Mouse (Mus musculus) skeletal muscle tissue, adult 2 months (tissue): ENCODE measurements around the gene Ccer2.

Experiments used
- DNase-seq: peaks from one replicate; pipeline ENCODE4 v3.0.0-alpha.2; 2012; ENCODE audit warnings: low read depth, low spot score

Ccer2 gene

GRCm38 (mm10) chr7:28756079-28756478, at the start of gene Ccer2:
TSS of gene Ccer2 (plus strand) at chr7:28756174.
- DNase-seq = no peak

DNA sequence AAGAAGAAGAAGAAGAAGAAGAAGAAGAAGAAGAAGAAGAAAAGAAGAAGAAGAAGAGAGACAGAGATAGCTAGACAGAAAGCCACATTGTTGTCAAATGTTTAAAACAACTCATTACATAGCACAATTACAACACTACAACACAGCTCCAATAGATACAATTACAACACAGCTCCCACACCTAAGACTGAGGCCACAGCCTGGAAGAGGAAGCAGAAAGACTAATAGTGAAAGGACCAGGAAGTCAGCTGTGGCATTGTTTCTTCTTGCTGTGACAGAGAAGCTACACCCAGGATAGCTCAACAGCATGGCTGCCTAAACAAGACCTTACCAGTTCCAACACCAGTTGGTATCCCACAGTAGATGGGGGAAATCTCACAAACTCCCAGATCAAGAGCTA, 46.5 kb upstream of the Ccer2 start:
- no peak for DNase-seq

- DNase-seq = no peak
Measured at GRCm38 (mm10) chr7:28710962-28711361, 45.0 kb upstream of the Ccer2 start.

DNA sequence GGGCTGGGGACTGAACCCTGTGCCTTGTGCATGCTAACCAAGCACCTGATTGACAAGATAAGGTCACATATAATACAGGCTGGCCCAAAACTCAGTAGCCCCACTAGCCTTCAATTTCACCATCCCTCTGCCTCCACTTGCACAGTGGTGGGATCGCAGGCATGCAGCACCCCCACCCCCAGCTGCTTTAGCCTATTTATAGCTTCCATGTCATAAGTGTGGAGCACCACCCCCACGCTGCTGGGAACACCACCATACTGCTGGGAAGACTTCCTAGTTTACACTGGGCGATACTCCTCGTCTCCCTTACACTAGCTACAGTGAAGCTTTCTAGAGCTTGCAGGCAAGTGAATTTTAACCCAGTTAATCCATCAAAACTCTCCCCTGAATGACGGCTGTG, 41.3 kb upstream of the Ccer2 start:
- DNase-seq = no peak

DNA sequence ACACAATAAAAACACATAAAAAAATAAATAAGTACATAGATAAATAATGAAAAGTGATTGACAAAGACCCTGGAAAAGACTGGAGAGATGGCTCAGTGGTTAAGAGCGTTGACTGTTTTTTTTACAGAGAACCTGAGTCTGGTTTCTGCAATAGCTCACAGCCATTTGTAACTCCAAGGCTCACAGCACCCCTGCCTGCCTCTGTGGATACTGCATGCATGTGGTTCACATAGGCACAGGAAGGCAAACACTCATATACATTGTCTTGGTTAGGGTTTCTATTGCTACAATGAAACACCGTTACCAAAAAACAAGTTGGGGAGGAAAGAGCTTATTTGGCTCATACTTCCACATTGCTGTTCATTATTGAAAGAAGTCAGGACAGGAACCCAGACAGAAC, 40.4 kb upstream of the Ccer2 start:
- DNase-seq = no peak

DNA sequence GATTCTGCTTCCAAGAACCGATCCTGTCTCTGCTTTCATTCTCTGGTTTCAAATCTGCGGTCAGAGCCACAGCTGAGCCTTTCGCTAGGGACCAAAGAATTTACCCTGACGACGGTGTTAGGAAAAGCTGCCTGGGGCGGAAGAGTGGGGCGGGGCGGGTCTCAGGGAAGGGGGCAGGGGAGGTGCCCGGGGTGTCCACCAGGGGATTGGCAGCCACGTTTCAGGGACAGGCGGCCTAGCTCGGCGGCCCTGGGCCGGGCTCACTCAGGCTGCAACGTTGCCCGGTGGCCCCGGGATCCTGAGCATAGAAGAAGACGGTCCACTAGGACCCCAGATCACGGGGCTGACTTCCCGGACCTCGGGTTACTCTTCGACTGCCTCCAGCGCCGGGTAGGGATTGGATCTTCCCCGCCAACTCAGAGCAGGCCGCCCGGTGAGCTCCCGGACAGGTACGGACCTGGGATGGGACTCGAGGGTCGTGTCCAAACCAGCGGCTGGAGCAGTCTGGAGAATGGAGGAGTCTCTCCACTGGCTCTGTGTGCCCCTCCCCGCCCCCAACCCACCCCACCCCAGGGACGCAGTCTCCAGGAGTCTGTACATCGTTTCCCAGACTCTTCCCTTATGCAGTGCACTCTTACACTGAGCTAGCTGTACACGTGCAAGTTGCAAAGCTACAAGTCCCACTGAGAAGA, 39.2 kb upstream of the Ccer2 start, which contains the start of gene Fbxo17:
Gene Fbxo17, plus strand, starts transcription at position 215 of the 692 bp plus-strand sequence.
- DNase-seq = peak; percentile 69

- DNase-seq = no peak
Measured at GRCm38 (mm10) chr7:28717726-28718125, 38.2 kb upstream of the Ccer2 start.

DNA sequence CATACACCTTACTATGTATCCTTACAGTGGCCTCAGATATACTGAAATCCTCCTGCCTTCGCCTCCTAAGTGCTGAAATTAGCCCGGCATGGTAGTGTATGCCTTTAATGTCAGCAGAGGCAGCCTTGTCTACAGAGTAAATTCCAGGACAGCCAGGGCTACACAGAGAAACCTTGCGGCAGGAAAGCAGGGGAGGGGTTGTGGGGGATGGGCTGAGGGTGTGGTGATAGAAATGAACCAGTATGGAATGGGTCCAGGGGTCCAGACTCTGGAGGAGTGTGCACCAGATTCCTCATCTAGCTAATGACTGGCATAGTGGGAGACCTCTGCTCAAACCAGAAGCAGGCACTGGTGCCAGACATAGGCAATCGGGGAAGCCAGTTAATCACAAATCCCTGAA, 36.8 kb upstream of the Ccer2 start:
- no peak for DNase-seq

DNA sequence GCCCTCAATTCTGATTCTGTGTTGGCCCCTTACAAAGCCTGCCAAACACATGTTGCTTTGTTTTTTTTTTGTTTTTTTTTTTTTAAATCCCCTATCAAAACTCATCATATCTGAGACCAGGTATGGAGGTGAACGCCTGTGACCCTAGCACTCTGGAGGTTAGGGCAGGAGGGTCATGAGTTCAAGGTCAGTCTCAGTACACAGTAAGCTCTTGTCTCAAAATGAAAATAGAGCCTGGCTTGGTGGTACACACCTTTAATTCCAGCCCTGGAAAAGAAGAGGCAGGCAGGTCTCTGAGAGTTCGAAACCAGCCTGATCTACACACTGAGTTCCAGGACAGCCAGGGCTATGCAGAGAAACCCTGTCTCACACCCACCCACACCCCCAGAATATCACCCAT, 36.3 kb upstream of the Ccer2 start:
- DNase-seq = no peak

DNA sequence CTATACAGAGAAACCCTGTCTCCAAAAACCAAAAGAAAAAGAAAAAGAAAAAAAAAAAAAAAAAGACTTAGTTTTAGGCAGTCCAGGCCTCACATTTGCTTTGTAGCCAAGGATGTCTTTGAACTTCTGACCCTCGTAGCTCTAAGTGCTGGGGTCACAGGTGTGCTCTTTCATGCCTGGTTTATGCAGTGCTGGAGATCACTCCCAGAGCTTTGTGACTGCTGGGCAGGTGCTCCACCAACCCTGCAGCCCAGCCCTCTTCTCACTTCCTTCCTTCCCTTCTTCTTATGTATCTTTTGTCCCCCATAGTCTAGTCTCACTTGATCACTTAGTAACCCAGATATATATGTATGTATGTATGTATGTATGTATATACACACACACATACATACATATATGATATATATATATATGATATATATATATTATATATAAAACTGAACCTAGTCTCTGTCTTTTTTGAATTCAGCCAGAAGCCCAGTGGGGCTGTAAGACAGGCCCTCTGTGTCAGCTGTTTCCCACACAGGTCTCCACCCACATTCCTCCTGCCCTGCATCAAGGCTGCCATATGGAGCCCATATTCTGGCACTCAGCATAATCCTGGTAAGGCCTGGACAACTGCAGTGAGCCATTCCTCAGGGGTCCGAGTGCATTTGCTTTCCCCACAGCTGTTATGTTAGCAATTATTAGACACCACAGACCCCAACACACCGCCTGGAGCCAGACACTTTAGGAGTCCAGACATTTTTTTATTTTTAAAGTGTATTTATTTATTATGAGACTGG, 35.0 kb upstream of the Ccer2 start:
- DNase-seq = no peak

GRCm38 (mm10) chr7:28722079-28722478, 33.9 kb upstream of the Ccer2 start:
- no peak for DNase-seq

DNA sequence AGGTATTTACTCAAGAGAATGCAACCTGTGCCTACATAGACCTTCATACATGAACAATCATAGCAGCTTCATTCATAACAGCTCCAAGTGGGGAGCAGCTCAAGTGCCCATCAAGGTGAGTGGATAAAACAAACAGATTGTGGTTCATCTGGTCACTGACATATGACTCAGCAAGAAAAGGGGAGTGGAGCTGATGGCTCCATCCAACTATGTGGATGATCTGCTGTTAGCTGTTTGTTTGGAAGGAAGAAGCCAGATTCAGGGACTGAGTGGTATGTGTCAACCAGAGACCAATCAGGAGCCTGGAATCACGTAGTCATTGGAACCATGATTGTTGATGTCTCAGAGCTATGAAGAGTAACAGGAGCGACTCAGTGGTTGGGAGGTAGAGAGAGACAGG, 31.4 kb upstream of the Ccer2 start:
- DNase-seq = no peak

GRCm38 (mm10) chr7:28726600-28726999, 29.4 kb upstream of the Ccer2 start:
- DNase-seq = peak; percentile 70

GRCm38 (mm10) chr7:28727649-28728340, 28.2 kb upstream of the Ccer2 start:
- DNase-seq = peak; percentile 58

- no peak for DNase-seq
Measured at GRCm38 (mm10) chr7:28732341-28733142, 23.4 kb upstream of the Ccer2 start.

GRCm38 (mm10) chr7:28733211-28733610, 22.8 kb upstream of the Ccer2 start:
- no peak for DNase-seq

GRCm38 (mm10) chr7:28735701-28736100, 20.3 kb upstream of the Ccer2 start:
- no peak for DNase-seq

- DNase-seq = no peak
Measured at GRCm38 (mm10) chr7:28739829-28740228, 16.1 kb upstream of the Ccer2 start.

GRCm38 (mm10) chr7:28740949-28741348, 15.0 kb upstream of the Ccer2 start:
- no peak for DNase-seq

DNA sequence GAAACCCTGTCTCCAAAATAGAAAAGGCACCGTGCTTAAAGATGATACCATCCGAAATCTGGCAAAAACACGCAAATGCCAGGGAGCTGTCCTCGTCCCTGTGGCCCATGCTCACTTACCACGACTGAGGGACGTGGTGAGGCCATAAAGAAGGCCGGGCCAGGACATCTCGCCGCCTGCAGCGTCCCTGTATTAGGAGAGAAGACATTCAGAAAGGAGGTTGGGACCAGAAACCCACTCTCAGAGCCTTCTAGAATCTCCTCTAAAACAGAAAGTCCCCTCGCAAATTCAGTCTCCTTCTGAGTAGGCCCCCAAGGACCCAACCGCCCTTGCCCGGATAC, 14.6 kb upstream of the Ccer2 start:
- no peak for DNase-seq

DNA sequence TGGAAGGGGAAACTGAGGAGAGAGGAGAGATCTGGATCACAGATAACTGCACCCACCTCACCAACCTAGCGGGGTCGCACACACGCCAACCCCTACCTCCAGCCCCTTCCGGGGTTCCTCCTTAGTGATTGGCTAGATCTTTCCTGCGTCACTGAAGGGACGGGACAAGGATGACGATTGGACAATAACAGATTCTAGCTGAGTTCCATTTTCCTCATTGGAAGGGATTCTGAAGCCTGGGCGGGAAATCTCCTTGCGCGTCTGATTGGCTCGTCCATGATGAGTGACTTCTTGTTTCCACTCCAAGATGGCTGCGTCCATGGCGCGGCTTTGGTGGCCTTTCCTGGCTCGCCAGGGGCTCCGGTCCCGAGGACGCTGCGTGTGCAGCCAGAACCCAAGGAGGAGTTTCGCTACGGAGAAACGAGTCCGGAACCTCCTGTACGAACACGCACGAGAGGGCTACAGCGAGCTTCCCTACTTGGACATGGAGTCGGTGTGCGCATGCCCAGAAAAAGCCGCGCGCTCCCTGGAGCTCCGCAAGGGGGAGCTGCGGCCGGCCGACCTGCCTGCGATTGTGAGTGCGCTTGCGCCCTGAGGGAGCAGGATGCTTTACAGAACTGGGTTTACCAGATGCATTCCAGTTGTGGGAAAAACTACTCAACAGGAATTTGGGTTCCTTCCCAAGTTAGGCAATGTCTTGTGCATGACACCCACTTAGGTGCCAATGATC, 14.1 kb upstream of the Ccer2 start, which contains the start of the genes Mrps12 and Sars2:
Gene Mrps12, minus strand, starts transcription at position 112 of the 730 bp plus-strand sequence.
Gene Sars2, plus strand, starts transcription at position 284 of the 730 bp plus-strand sequence.
- DNase-seq = peak; percentile 97
